Mouse (Mus musculus) kidney, postnatal 0 days (tissue): ENCODE measurements around the gene Igfals. TPM values are rescaled to one million over a fixed set of nuclear protein-coding genes. Genes with fewer than 3 reads are reported as not detected.

Source experiments
- ATAC-seq: fragments of 200-750 bp; cut with Nextera tagmentation; replicated peaks from 2 replicates; pipeline ENCODE4 v1.8.0; 2017; ENCODE audit warnings: low read depth, moderate number of reproducible peaks, moderate TSS enrichment, moderate library complexity; ENCODE audit not compliant: low FRiP score
- DNase-seq: peaks from one replicate; pipeline ENCODE4 v3.0.0-alpha.2; 2016; ENCODE audit warnings: low spot score
- H3K27ac ChIP-seq: fragments of 300-500 bp; sonication (generic); 2 replicates; pipeline ENCODE4 v1.5.1; 2014; ENCODE audit warnings: mild to moderate bottlenecking
- H3K27me3 ChIP-seq: fragments of 300-500 bp; sonication (generic); 2 replicates; pipeline ENCODE4 v1.6.1; 2014; ENCODE audit warnings: low read length, mixed read lengths; ENCODE audit not compliant: insufficient read depth
- H3K36me3 ChIP-seq: fragments of 300-500 bp; sonication (generic); 2 replicates; pipeline ENCODE4 v1.6.1; 2014; ENCODE audit warnings: low read length, mixed read lengths; ENCODE audit not compliant: insufficient read depth
- H3K4me1 ChIP-seq: fragments of 300-500 bp; sonication (generic); replicated peaks from 2 replicates; pipeline ENCODE4 v1.6.1; 2014; ENCODE audit warnings: antibody characterized with exemption, low read length, mixed read lengths; ENCODE audit not compliant: insufficient read depth
- H3K4me2 ChIP-seq: fragments of 300-500 bp; sonication (generic); 2 replicates; pipeline ENCODE4 v1.6.1; 2014; ENCODE audit warnings: mild to moderate bottlenecking, low read length, moderate library complexity, mixed read lengths
- H3K4me3 ChIP-seq: fragments of 300-500 bp; sonication (generic); replicated peaks from 2 replicates; pipeline ENCODE4 v1.5.1; 2014; ENCODE audit warnings: low read depth, low read length
- H3K9ac ChIP-seq: fragments of 300-500 bp; sonication (generic); 2 replicates; pipeline ENCODE4 v1.6.1; 2014; ENCODE audit warnings: low read depth, low read length
- H3K9me3 ChIP-seq: fragments of 300-500 bp; sonication (generic); replicated peaks from 2 replicates; pipeline ENCODE4 v1.6.1; 2016; ENCODE audit warnings: low read length, inconsistent platforms, mixed read lengths
- CTCF ChIP-seq: IDR thresholded peaks from 2 replicates; pipeline ENCODE4 v1.5.1; 2016; ENCODE audit warnings: antibody characterized with exemption, low read depth, mild to moderate bottlenecking, moderate library complexity
- WGBS: fragments of 180-500 bp; shearing (Covaris S2); extraction: QIAGEN DNeasy Blood & Tissue Kit; methylation state at CpG from one replicate; pipeline ENCODE4 v1.1.7; 2014; 5-methylcytosine and 5-hydroxymethylcytosine counted together
- polyA plus RNA-seq: library from polyadenylated mRNA; unstranded; fragments of >200 nt; fragmentation: Nextera tagmentation; extraction: Ambion mirVana; gene quantifications from 2 replicates; pipeline ENCODE4 v1.2.1, GENCODE M21; 2015

Igfals gene
- polyA plus RNA-seq, 1 experiment from 2014 or later = 8.2 TPM

GRCm38 (mm10) chr17:24890151-24891092 is 24.6 kb downstream of the Igfals start:
- Histone ChIP-seq H3K27ac (no peak overlapping the region), H3K36me3 (peaks cover 30% of the 10 kb centered on the region), H3K9me3 (no peaks in the 10 kb centered on the region), H3K4me3 (no peak overlapping the region), H3K9ac (no peak overlapping the region), H3K4me2 (no peak overlapping the region), H3K27me3 (no peaks in the 10 kb centered on the region), H3K4me1 (peaks cover 12% of the 10 kb centered on the region)
- ATAC-seq (no peak), DNase-seq (no peak)
- no peak for TF ChIP-seq CTCF
- 83% methylated on average over 18 of the region's 19 CpGs for WGBS

GRCm38 (mm10) chr17:24891321-24891720 is 25.5 kb downstream of the Igfals start:
- ATAC-seq = no peak
- no peaks in the 10 kb centered on the region for H3K9me3 ChIP-seq
- H3K36me3 ChIP-seq = peaks cover 30% of the 10 kb centered on the region
- no peak for DNase-seq
- no peaks in the 10 kb centered on the region for H3K27me3 ChIP-seq
- TF ChIP-seq CTCF = no peak
- peaks cover 12% of the 10 kb centered on the region for H3K4me1 ChIP-seq
- H3K9ac ChIP-seq = no peak overlapping the region
- H3K27ac ChIP-seq = no peak overlapping the region
- H3K4me3 ChIP-seq = no peak overlapping the region
- 84% methylated on average over 13 of the region's 13 CpGs for WGBS
- H3K4me2 ChIP-seq = no peak overlapping the region

- ATAC-seq (no peak), DNase-seq (no peak)
- TF ChIP-seq CTCF = no peak
- 93% methylated on average over 12 of the region's 12 CpGs for WGBS
- no peaks in the 10 kb centered on the region for H3K27me3 ChIP-seq
- H3K27ac ChIP-seq = no peak overlapping the region
- H3K36me3 ChIP-seq = peaks cover 30% of the 10 kb centered on the region
- no peak overlapping the region for H3K4me2 ChIP-seq
- no peaks in the 10 kb centered on the region for H3K9me3 ChIP-seq
- no peak overlapping the region for H3K9ac ChIP-seq
- H3K4me1 ChIP-seq = peaks cover 6% of the 10 kb centered on the region; the same call in 1 of the 2 replicates
- H3K4me3 ChIP-seq = no peak overlapping the region
These were observed 27.0 kb downstream of the Igfals start for GRCm38 (mm10) chr17:24892785-24893184.

DNA sequence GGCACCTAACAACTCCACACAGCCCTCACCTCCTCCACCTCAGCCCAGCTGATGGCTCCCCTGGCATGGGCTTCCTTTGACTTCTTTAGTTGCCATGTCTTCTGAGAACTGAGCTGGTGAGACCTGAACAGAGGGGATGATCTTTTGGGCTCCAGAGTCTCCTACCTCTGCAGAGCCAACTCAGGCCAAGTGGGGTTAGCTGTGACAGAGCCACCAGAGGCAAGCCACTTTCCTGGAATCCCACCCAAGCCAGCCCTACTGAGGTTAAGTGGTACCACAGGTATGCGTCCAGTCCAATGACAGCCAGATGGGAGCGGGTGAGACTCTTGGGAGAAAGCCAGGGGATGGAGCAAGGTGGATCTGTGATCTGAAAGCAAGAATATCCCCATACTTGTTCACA is 27.5 kb downstream of the Igfals start:
- DNase-seq = no peak
- no peak overlapping the region for H3K4me2 ChIP-seq
- TF ChIP-seq CTCF = no peak
- peaks cover 30% of the 10 kb centered on the region for H3K36me3 ChIP-seq
- no peak overlapping the region for H3K9ac ChIP-seq
- no peaks in the 10 kb centered on the region for H3K9me3 ChIP-seq
- H3K4me1 ChIP-seq = peaks cover 6% of the 10 kb centered on the region; the same call in 1 of the 2 replicates
- H3K27me3 ChIP-seq = no peaks in the 10 kb centered on the region
- H3K4me3 ChIP-seq = no peak overlapping the region
- 91% methylated on average over 2 of the region's 2 CpGs for WGBS
- no peak overlapping the region for H3K27ac ChIP-seq
- no peak for ATAC-seq

GRCm38 (mm10) chr17:24894061-24894994 is 28.5 kb downstream of the Igfals start:
- Histone ChIP-seq H3K9ac (peak overlapping the region; percentile 93), H3K36me3 (peaks cover 39% of the 10 kb centered on the region), H3K4me3 (peak overlapping the region; percentile 86), H3K4me1 (peaks cover 6% of the 10 kb centered on the region; the same call in 1 of the 2 replicates), H3K9me3 (no peaks in the 10 kb centered on the region), H3K27me3 (no peaks in the 10 kb centered on the region), H3K27ac (peak overlapping the region; percentile 89), H3K4me2 (peak overlapping the region; percentile 95)
- TF ChIP-seq CTCF = no peak
- 8% methylated on average over 31 of the region's 31 CpGs for WGBS
- no peak for DNase-seq
- peak; percentile 2; the same call in 1 of the 2 replicates for ATAC-seq

- Histone ChIP-seq H3K4me3 (peak within 1 kb of the TSS; percentile 86), H3K9ac (peak within 1 kb of the TSS; percentile 93), H3K4me2 (peak within 1 kb of the TSS; percentile 95), H3K9me3 (no peaks in the 10 kb centered on the region), H3K27ac (peak within 1 kb of the TSS; percentile 89), H3K27me3 (no peaks in the 10 kb centered on the region), H3K36me3 (peaks cover 46% of the 10 kb centered on the region), H3K4me1 (peaks cover 6% of the 10 kb centered on the region; the same call in 1 of the 2 replicates)
- no peak for TF ChIP-seq CTCF
- ATAC-seq (peak; percentile 38), DNase-seq (peak; percentile 93)
- under 1% methylated on average over 62 of the region's 62 CpGs for WGBS
These were observed 29.3 kb downstream of the Igfals start, which contains the start of the genes Eme2 and Mrps34 for GRCm38 (mm10) chr17:24894995-24895547. Gene Eme2 (minus strand): TSS chr17:24895087. Gene Mrps34 (plus strand): TSS chr17:24895116.
